Mouse (Mus musculus) liver, embryonic 14.5 days (tissue): ENCODE measurements around the gene Bace2.

Experiments
- CTCF ChIP-seq: IDR thresholded peaks from 2 replicates; pipeline ENCODE4 v1.5.1; 2016; ENCODE audit warnings: antibody characterized with exemption, low read depth, control low read depth
- EP300 ChIP-seq: IDR thresholded peaks from 2 replicates; pipeline ENCODE4 v1.6.1; 2016; ENCODE audit warnings: antibody characterized with exemption, low read depth

DNA sequence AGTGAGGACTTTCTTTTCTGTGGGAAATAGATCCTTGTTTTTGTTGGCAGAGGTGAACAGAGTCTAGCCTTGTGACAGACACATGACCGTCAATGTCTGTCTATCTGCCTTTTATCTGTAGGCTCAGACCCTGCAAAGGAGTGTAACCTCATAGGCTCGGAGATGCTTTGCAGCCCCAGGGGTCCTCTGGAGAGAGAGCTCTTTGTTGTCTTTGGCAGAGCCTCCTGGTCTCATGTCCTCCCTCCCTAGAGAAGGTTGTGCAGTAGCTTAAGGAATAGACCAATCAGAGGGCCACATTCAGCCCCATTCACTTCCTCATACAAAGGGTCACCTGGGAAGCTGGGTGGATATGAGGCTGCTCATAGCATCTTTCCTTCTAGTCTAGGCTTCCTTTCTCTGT is 31.4 kb downstream of the Bace2 start:
- TF ChIP-seq CTCF (no peak), EP300 (no peak)
